ENCODE assay signal across 10 mouse cellular contexts in genomic region chr4:117912685-117913273, GRCm38 (mm10). TPM values are rescaled to one million over a fixed set of nuclear protein-coding genes. Genes with fewer than 3 reads are reported as not detected.
A peak's percentile ranks its signal among the peaks of the same experiment; 100 is the strongest.
DNase-seq lines count a peak whose midpoint lies in the region; ATAC-seq lines count a peak whose summit lies in the region.
"Had no signal": no experiment of that assay in that cellular context is flagged by ENCODE, and none has a peak within 500 bp of the region (broad histone marks: within the 10 kb centered on the region; RNA-seq: fewer than 3 reads in every experiment).

No protein-coding gene starts in this region.

- no peaks in the 10 kb centered on the region for H3K27me3 ChIP-seq in heart, embryonic 14.5 days (ENCODE audit: control insufficient read depth, insufficient read depth, low read length)
- H3K27me3 ChIP-seq in hindbrain, embryonic 12.5 days, result no peaks in the 10 kb centered on the region
- no peaks in the 10 kb centered on the region for H3K27me3 ChIP-seq in midbrain, embryonic 15.5 days (replicated peaks)

- WGBS in heart, embryonic 14.5 days, result 60% methylated on average over 7 of the region's 7 CpGs
- WGBS in hindbrain, embryonic 12.5 days, result 60% methylated on average over 7 of the region's 7 CpGs
- whole genome bisulfite sequencing in midbrain, embryonic 15.5 days, result 69% methylated on average over 7 of the region's 7 CpGs

- intact Hi-C loops in heart, postnatal 10 days (cut with DNase I), result no loop called here
- intact Hi-C loops in left cerebral cortex, postnatal 4 days (cut with DNase I), result no loop called here
- intact Hi-C loops in left cerebral cortex, postnatal 10 days (cut with DNase I), result no loop called here

- peaks cover 43% of the 10 kb centered on the region for H3K36me3 ChIP-seq in heart, embryonic 14.5 days (ENCODE audit: control insufficient read depth, insufficient read depth, low read length)
- peaks cover 20% of the 10 kb centered on the region for H3K36me3 ChIP-seq in hindbrain, embryonic 12.5 days
- no peaks in the 10 kb centered on the region for H3K36me3 ChIP-seq in midbrain, embryonic 15.5 days (replicated peaks)

- H3K27ac ChIP-seq in heart, embryonic 14.5 days (replicated peaks in 1 of 2; ENCODE audit: control insufficient read depth in 1 of 2, insufficient read depth in 1 of 2, low read depth in 2 of 2, low read length in 2 of 2), result no peak overlapping the region
- peak overlapping the region; percentile 40; the same call in 1 of the 2 replicates for H3K27ac ChIP-seq in hindbrain, embryonic 12.5 days
- H3K27ac ChIP-seq in midbrain, embryonic 15.5 days, result no peak overlapping the region

- H3K4me2 ChIP-seq in heart, embryonic 14.5 days (ENCODE audit: low read length), result peak overlapping the region; percentile 96
- peak overlapping the region; percentile 98 for H3K4me2 ChIP-seq in hindbrain, embryonic 12.5 days (replicated peaks)
- H3K4me2 ChIP-seq in midbrain, embryonic 15.5 days, result peak overlapping the region; percentile 99

- ATAC-seq in heart, embryonic 14.5 days (ENCODE audit: insufficient number of reproducible peaks, insufficient read depth, low FRiP score, low read depth), result no peak
- ATAC-seq in hindbrain, embryonic 12.5 days (ENCODE audit: low FRiP score), result no peak
- no peak for ATAC-seq in midbrain, embryonic 15.5 days (replicated peaks)
- no peak for ATAC-seq in inflammation-experienced regulatory T-cells, adult 6 months

- peaks cover 31 to 37% of the 10 kb centered on the region in 2 experiments for H3K4me1 ChIP-seq in heart, embryonic 14.5 days (ENCODE audit: control insufficient read depth in 2 of 2, insufficient read depth in 2 of 2, low read length in 2 of 2)
- H3K4me1 ChIP-seq in hindbrain, embryonic 12.5 days, result peaks cover 67% of the 10 kb centered on the region
- peaks cover 72% of the 10 kb centered on the region for H3K4me1 ChIP-seq in midbrain, embryonic 15.5 days

- no peaks in the 10 kb centered on the region for H3K9me3 ChIP-seq in heart, embryonic 14.5 days (ENCODE audit: control insufficient read depth, low read length)
- no peaks in the 10 kb centered on the region for H3K9me3 ChIP-seq in hindbrain, embryonic 12.5 days (replicated peaks)
- no peaks in the 10 kb centered on the region for H3K9me3 ChIP-seq in midbrain, embryonic 15.5 days

- H3K4me3 ChIP-seq in heart, embryonic 14.5 days (ENCODE audit: control insufficient read depth in 1 of 2, insufficient read depth in 1 of 2, low read depth in 1 of 2, low read length in 2 of 2), result no peak overlapping the region
- peak overlapping the region; percentile 80 for H3K4me3 ChIP-seq in hindbrain, embryonic 12.5 days
- H3K4me3 ChIP-seq in midbrain, embryonic 15.5 days, result peak overlapping the region; percentile 91

- no peak for DNase-seq in heart, postnatal 10 days
- DNase-seq in brain, adult 2 months (ENCODE audit: low read depth, low spot score), result peak; percentile 56
- DNase-seq in left cerebral cortex, postnatal 4 days, result no peak
- DNase-seq in left cerebral cortex, postnatal 10 days (ENCODE audit: extremely low spot score in 1 of 2, low spot score in 2 of 2), result no peak
- DNase-seq: thymus, postnatal 36 days had no signal

- H3K9ac ChIP-seq in heart, embryonic 14.5 days (ENCODE audit: low read length), result peak overlapping the region; percentile 18; the same call in 1 of the 2 replicates
- H3K9ac ChIP-seq in hindbrain, embryonic 12.5 days, result peak overlapping the region; percentile 89
- H3K9ac ChIP-seq in midbrain, embryonic 15.5 days, result no peak overlapping the region; the same call in 1 of the 2 replicates

RNA-seq across cellular contexts. Expression of gene Ipo13, which starts 2.0 kb away (rescaled TPM):
- polyA plus RNA-seq in heart, embryonic 14.5 days (2014; fragmentation: Nextera tagmentation; extraction: Ambion mirVana), result 35.5 and 36.4 TPM in 2 replicates
- total RNA-seq in heart, postnatal 10 days (2021), result 10 to 100 TPM; 50.9 to 61.5 TPM
- polyA plus RNA-seq in hindbrain, embryonic 12.5 days (2016; fragmentation: Nextera tagmentation; extraction: Ambion mirVana), result 62.2 and 65.5 TPM in 2 replicates
- polyA plus RNA-seq in midbrain, embryonic 15.5 days (2015; fragmentation: Nextera tagmentation; extraction: Ambion mirVana), result 76.5 and 77.1 TPM in 2 replicates
- 10 to 100 TPM; 11.3 to 13.9 (median 12.7) TPM for polyA plus RNA-seq in inflammation-experienced regulatory T-cells, adult 6 months (2017; shearing (Covaris generic))
- 100 to 1,000 TPM; 112 to 114 TPM for total RNA-seq in left cerebral cortex, postnatal 4 days (2021)
- total RNA-seq in left cerebral cortex, postnatal 10 days (2021), result 100 to 1,000 TPM; 115 to 121 TPM

RNA-seq across cellular contexts. Expression of gene Artn, which starts 16.8 kb away (rescaled TPM):
- polyA plus RNA-seq in heart, embryonic 14.5 days (2014; fragmentation: Nextera tagmentation; extraction: Ambion mirVana), result 0.81 and 0.85 TPM in 2 replicates
- total RNA-seq in heart, postnatal 10 days (2021), result under 1 TPM; 0.22 to 0.43 TPM
- polyA plus RNA-seq in hindbrain, embryonic 12.5 days (2016; fragmentation: Nextera tagmentation; extraction: Ambion mirVana), result 1.7 and 2.3 TPM in 2 replicates
- 0.45 and 0.96 TPM in 2 replicates for polyA plus RNA-seq in midbrain, embryonic 15.5 days (2015; fragmentation: Nextera tagmentation; extraction: Ambion mirVana)
- polyA plus RNA-seq in inflammation-experienced regulatory T-cells, adult 6 months (2017; shearing (Covaris generic)), result not detected
- total RNA-seq in left cerebral cortex, postnatal 4 days (2021), result 1 to 10 TPM; 2.5 to 3.3 TPM
- 1 to 10 TPM; 2.0 to 2.1 TPM for total RNA-seq in left cerebral cortex, postnatal 10 days (2021)

RNA-seq across cellular contexts. Expression of gene Dph2, which starts 20.9 kb away (rescaled TPM):
- polyA plus RNA-seq in heart, embryonic 14.5 days (2014; fragmentation: Nextera tagmentation; extraction: Ambion mirVana), result 10.4 and 10.6 TPM in 2 replicates
- 1 to 10 TPM; 2.8 to 4.8 TPM for total RNA-seq in heart, postnatal 10 days (2021)
- 20.5 and 22.4 TPM in 2 replicates for polyA plus RNA-seq in hindbrain, embryonic 12.5 days (2016; fragmentation: Nextera tagmentation; extraction: Ambion mirVana)
- polyA plus RNA-seq in midbrain, embryonic 15.5 days (2015; fragmentation: Nextera tagmentation; extraction: Ambion mirVana), result 24.0 and 25.5 TPM in 2 replicates
- 10 to 100 TPM; 20.1 to 32.4 (median 23.9) TPM for polyA plus RNA-seq in inflammation-experienced regulatory T-cells, adult 6 months (2017; shearing (Covaris generic))
- total RNA-seq in left cerebral cortex, postnatal 4 days (2021), result 10 to 100 TPM; 12.9 to 15.1 TPM
- 10 to 100 TPM in 1 of 2 experiments, 1 to 10 TPM in 1; 8.0 to 10.1 TPM for total RNA-seq in left cerebral cortex, postnatal 10 days (2021)

RNA-seq across cellular contexts. Expression of gene Atp6v0b, which starts 25.6 kb away (rescaled TPM):
- 222 and 250 TPM in 2 replicates for polyA plus RNA-seq in heart, embryonic 14.5 days (2014; fragmentation: Nextera tagmentation; extraction: Ambion mirVana)
- total RNA-seq in heart, postnatal 10 days (2021), result 100 to 1,000 TPM; 133 to 134 TPM
- polyA plus RNA-seq in hindbrain, embryonic 12.5 days (2016; fragmentation: Nextera tagmentation; extraction: Ambion mirVana), result 267 and 289 TPM in 2 replicates
- polyA plus RNA-seq in midbrain, embryonic 15.5 days (2015; fragmentation: Nextera tagmentation; extraction: Ambion mirVana), result 617 and 618 TPM in 2 replicates
- polyA plus RNA-seq in inflammation-experienced regulatory T-cells, adult 6 months (2017; shearing (Covaris generic)), result 100 to 1,000 TPM in 1 of 3 experiments, 10 to 100 TPM in 2; 75.7 to 115 (median 83.2) TPM
- total RNA-seq in left cerebral cortex, postnatal 4 days (2021), result 100 to 1,000 TPM; 306 to 331 TPM
- 100 to 1,000 TPM; 464 to 465 TPM for total RNA-seq in left cerebral cortex, postnatal 10 days (2021)

RNA-seq across cellular contexts. Expression of gene B4galt2, which starts 29.5 kb away (rescaled TPM):
- polyA plus RNA-seq in heart, embryonic 14.5 days (2014; fragmentation: Nextera tagmentation; extraction: Ambion mirVana), result 13.8 and 18.2 TPM in 2 replicates
- 10 to 100 TPM; 13.7 to 15.6 TPM for total RNA-seq in heart, postnatal 10 days (2021)
- 43.9 and 44.3 TPM in 2 replicates for polyA plus RNA-seq in hindbrain, embryonic 12.5 days (2016; fragmentation: Nextera tagmentation; extraction: Ambion mirVana)
- polyA plus RNA-seq in midbrain, embryonic 15.5 days (2015; fragmentation: Nextera tagmentation; extraction: Ambion mirVana), result 65.4 and 67.7 TPM in 2 replicates
- polyA plus RNA-seq in inflammation-experienced regulatory T-cells, adult 6 months (2017; shearing (Covaris generic)), result not detected
- 100 to 1,000 TPM; 168 to 172 TPM for total RNA-seq in left cerebral cortex, postnatal 4 days (2021)
- 100 to 1,000 TPM; 165 to 170 TPM for total RNA-seq in left cerebral cortex, postnatal 10 days (2021)
- total RNA-seq: hematopoietic stem cell, adult 5-6 weeks had no signal

Comparison
In these comparisons a context has a peak if more than half of its experiments do, and no peak if none do; other contexts are left out.
1. H3K4me3 ChIP-seq: peak in hindbrain, embryonic 12.5 days (single experiment) and midbrain, embryonic 15.5 days (single experiment); none in heart, embryonic 14.5 days (0 of 2).
2. Peak in every context shown above with its lines, with median percentiles within 50 percentile points of each other: H3K4me2 ChIP-seq.